Mouse (Mus musculus): ENCODE data around the gene Selenbp1.
A peak's percentile ranks its signal among the peaks of the same experiment; 100 is the strongest.

Selenbp1 gene

GRCm38 (mm10) chr3:94974528-94975422 is 41.9 kb downstream of the Selenbp1 start, which contains the start of gene Pi4kb:
Gene Pi4kb (plus strand): TSS chr3:94974731.
- peak; percentile 90 for DNase-seq (ENCODE audit: low spot score)

GRCm38 (mm10) chr3:94984312-94984711 is 51.5 kb downstream of the Selenbp1 start:
- no peak for DNase-seq (ENCODE audit: low spot score)

GRCm38 (mm10) chr3:94985513-94985912 is 52.7 kb downstream of the Selenbp1 start:
- DNase-seq (ENCODE audit: low spot score), result no peak

GRCm38 (mm10) chr3:94987578-94987977 is 54.7 kb downstream of the Selenbp1 start:
- DNase-seq (ENCODE audit: low spot score), result no peak

GRCm38 (mm10) chr3:94989159-94989761 is 56.4 kb downstream of the Selenbp1 start:
- no peak for DNase-seq (ENCODE audit: low spot score)
